Mouse (Mus musculus): ENCODE data around the gene Tgm3. TPM values are rescaled to one million over a fixed set of nuclear protein-coding genes. Genes with fewer than 3 reads are reported as not detected.

The Tgm3 gene
- not detected for total RNA-seq (2023)

GRCm38 (mm10) chr2:130012026-130012425 lies at the start of gene Tgm3:
Gene Tgm3 (plus strand): TSS chr2:130012349.

Other genes starting within 250 kb of the Tgm3 start
- gene Stk35, start 211.8 kb upstream of the Tgm3 start, total RNA-seq (2023): 13.2 TPM
- not detected for gene Tgm6, start 100.1 kb downstream of the Tgm3 start, total RNA-seq (2023)
- gene Snrpb, start 167.1 kb downstream of the Tgm3 start, total RNA-seq (2023): 184 TPM
- not detected for gene Tmc2, start 182.8 kb downstream of the Tgm3 start, total RNA-seq (2023)